Mouse (Mus musculus) hindbrain, embryonic 13.5 days (tissue): ENCODE measurements around the gene Zic2. TPM values are rescaled to one million over a fixed set of nuclear protein-coding genes. Genes with fewer than 3 reads are reported as not detected.

Experiments used
- ATAC-seq: fragments of 200-750 bp; cut with Nextera tagmentation; 2 replicates; pipeline ENCODE4 v1.8.0; 2017; ENCODE audit warnings: moderate TSS enrichment; ENCODE audit not compliant: low FRiP score
- H3K27ac ChIP-seq: fragments of 300-500 bp; sonication (generic); 2 replicates; pipeline ENCODE4 v1.5.1; 2015; ENCODE audit warnings: inconsistent platforms, mild to moderate bottlenecking, moderate library complexity
- H3K27me3 ChIP-seq: fragments of 300-500 bp; sonication (generic); 2 replicates; pipeline ENCODE4 v1.6.1; 2015; ENCODE audit warnings: mild to moderate bottlenecking, inconsistent platforms
- H3K36me3 ChIP-seq: fragments of 300-500 bp; sonication (generic); 2 replicates; pipeline ENCODE4 v1.6.1; 2015; ENCODE audit warnings: mild to moderate bottlenecking, inconsistent platforms
- H3K4me1 ChIP-seq: fragments of 300-500 bp; sonication (generic); replicated peaks from 2 replicates; pipeline ENCODE4 v1.6.1; 2015; ENCODE audit warnings: inconsistent platforms
- H3K4me2 ChIP-seq: fragments of 300-500 bp; sonication (generic); 2 replicates; pipeline ENCODE4 v1.6.1; 2015; ENCODE audit warnings: inconsistent platforms, mild to moderate bottlenecking, moderate library complexity
- H3K4me3 ChIP-seq: fragments of 300-500 bp; sonication (generic); 2 replicates; pipeline ENCODE4 v1.5.1; 2015; ENCODE audit warnings: mild to moderate bottlenecking, inconsistent platforms
- H3K9ac ChIP-seq: fragments of 300-500 bp; sonication (generic); 2 replicates; pipeline ENCODE4 v1.6.1; 2015; ENCODE audit warnings: mild to moderate bottlenecking, inconsistent platforms
- H3K9me3 ChIP-seq: fragments of 300-500 bp; sonication (generic); 2 replicates; pipeline ENCODE4 v1.6.1; 2016; ENCODE audit warnings: inconsistent platforms
- WGBS: fragments of 180-500 bp; shearing (Covaris S2); methylation state at CpG from one replicate; pipeline ENCODE4 v1.1.7; 2015; 5-methylcytosine and 5-hydroxymethylcytosine counted together
- polyA plus RNA-seq: library from polyadenylated mRNA; unstranded; fragments of >200 nt; fragmentation: Nextera tagmentation; extraction: Ambion mirVana; gene quantifications from 2 replicates; pipeline ENCODE4 v1.2.1, GENCODE M21; 2015

Zic2 gene
- 9.3 and 13.7 TPM in 2 replicates for polyA plus RNA-seq

- peak; percentile 73 for ATAC-seq
- Histone ChIP-seq H3K9me3 (no peaks in the 10 kb centered on the region), H3K4me1 (peaks cover 29% of the 10 kb centered on the region), H3K27ac (peak within 1 kb of the TSS; percentile 96), H3K4me3 (peak within 1 kb of the TSS; percentile 58), H3K9ac (peak within 1 kb of the TSS; percentile 87), H3K27me3 (peaks cover 67% of the 10 kb centered on the region), H3K36me3 (no peaks in the 10 kb centered on the region; the same call in 1 of the 2 replicates), H3K4me2 (peak within 1 kb of the TSS; percentile 56)
- under 1% methylated on average over 54 of the region's 73 CpGs for WGBS
These were observed at the start of gene Zic2 for GRCm38 (mm10) chr14:122474891-122475556. Gene Zic2, plus strand, starts transcription at chr14:122475435.

GRCm38 (mm10) chr14:122426529-122427203, 48.6 kb upstream of the Zic2 start:
- Histone ChIP-seq H3K4me3 (no peak overlapping the region), H3K27me3 (no peaks in the 10 kb centered on the region; the same call in 1 of the 2 replicates), H3K9me3 (no peaks in the 10 kb centered on the region), H3K27ac (peak overlapping the region; percentile 46), H3K4me1 (peaks cover 15% of the 10 kb centered on the region), H3K9ac (no peak overlapping the region), H3K36me3 (no peaks in the 10 kb centered on the region), H3K4me2 (no peak overlapping the region)
- ATAC-seq = peak; percentile 47
- 53% methylated on average over 10 of the region's 10 CpGs for WGBS

DNA sequence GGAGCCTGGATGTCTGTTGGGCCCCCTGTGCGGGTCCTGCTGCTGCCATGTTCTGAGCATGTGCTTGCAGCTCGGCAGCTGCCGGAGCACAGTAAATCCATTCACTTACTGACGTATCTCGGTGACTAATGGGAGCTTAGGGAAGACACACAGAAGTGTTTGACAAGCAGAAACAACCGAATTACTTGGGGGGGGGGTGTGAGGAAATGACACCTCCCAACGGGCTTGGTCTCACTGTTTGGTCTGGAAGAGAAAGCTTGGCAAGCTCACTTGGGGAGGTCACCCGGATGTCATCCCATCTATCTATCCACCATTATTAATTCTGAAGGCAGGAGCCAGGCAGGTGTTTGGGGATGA, 48.1 kb upstream of the Zic2 start:
- Histone ChIP-seq H3K9ac (no peak overlapping the region), H3K4me2 (no peak overlapping the region), H3K27me3 (no peaks in the 10 kb centered on the region; the same call in 1 of the 2 replicates), H3K36me3 (no peaks in the 10 kb centered on the region), H3K4me3 (no peak overlapping the region), H3K27ac (peak overlapping the region; percentile 45), H3K9me3 (no peaks in the 10 kb centered on the region), H3K4me1 (peaks cover 15% of the 10 kb centered on the region)
- ATAC-seq = peak; percentile 55
- 25% methylated on average over 8 of the region's 8 CpGs for WGBS

- WGBS = 49% methylated on average over 3 of the region's 3 CpGs
- H3K4me1 ChIP-seq = peaks cover 15% of the 10 kb centered on the region
- peak; percentile 47; the same call in 1 of the 2 replicates for ATAC-seq
- no peak overlapping the region for H3K9ac ChIP-seq
- H3K4me2 ChIP-seq = no peak overlapping the region
- H3K9me3 ChIP-seq = no peaks in the 10 kb centered on the region
- H3K27ac ChIP-seq = peak overlapping the region; percentile 45; the same call in 1 of the 2 replicates
- no peak overlapping the region for H3K4me3 ChIP-seq
- H3K36me3 ChIP-seq = no peaks in the 10 kb centered on the region
- H3K27me3 ChIP-seq = no peaks in the 10 kb centered on the region; the same call in 1 of the 2 replicates
These were observed 47.6 kb upstream of the Zic2 start for GRCm38 (mm10) chr14:122427654-122428053.

- H3K36me3 ChIP-seq = no peaks in the 10 kb centered on the region
- peaks cover 4% of the 10 kb centered on the region for H3K4me1 ChIP-seq
- H3K9ac ChIP-seq = no peak overlapping the region
- no peak overlapping the region for H3K27ac ChIP-seq
- H3K4me3 ChIP-seq = no peak overlapping the region
- no peak overlapping the region for H3K4me2 ChIP-seq
- ATAC-seq = no peak
- H3K9me3 ChIP-seq = no peaks in the 10 kb centered on the region
- 0 out of 2 replicates have a peak, but pooled peaks cover 6% of the 10 kb centered on the region for H3K27me3 ChIP-seq
- WGBS = 70% methylated on average over 3 of the region's 3 CpGs
These were observed 42.7 kb upstream of the Zic2 start for GRCm38 (mm10) chr14:122432558-122432957.

GRCm38 (mm10) chr14:122434039-122434438, 41.2 kb upstream of the Zic2 start:
- Histone ChIP-seq H3K4me2 (no peak overlapping the region), H3K27me3 (0 out of 2 replicates have a peak, but pooled peaks cover 6% of the 10 kb centered on the region), H3K4me1 (no peaks in the 10 kb centered on the region), H3K27ac (no peak overlapping the region), H3K9ac (no peak overlapping the region), H3K9me3 (no peaks in the 10 kb centered on the region), H3K4me3 (no peak overlapping the region), H3K36me3 (no peaks in the 10 kb centered on the region)
- 89% methylated on average over 10 of the region's 10 CpGs for WGBS
- no peak for ATAC-seq

DNA sequence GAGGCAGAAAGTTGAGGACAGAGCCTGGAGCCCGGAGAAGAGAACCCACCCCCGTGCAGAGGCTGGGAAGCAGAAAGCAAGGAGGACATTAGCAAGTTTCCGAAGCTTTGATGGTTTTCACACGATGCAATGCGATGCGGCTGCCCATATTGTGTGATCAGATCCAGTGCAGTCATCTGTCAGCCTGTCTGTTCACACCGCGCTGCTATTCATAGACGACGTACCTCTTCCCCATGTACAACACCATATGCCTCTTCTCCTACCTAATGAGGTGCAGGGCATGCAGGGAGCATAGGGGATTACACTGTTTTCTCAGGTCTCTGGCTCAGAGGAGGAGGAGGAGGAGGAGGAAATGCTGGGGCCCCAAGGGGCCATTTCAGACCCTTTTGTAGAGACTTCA, 38.4 kb upstream of the Zic2 start:
- H3K27me3 ChIP-seq = 0 out of 2 replicates have a peak, but pooled peaks cover 8% of the 10 kb centered on the region
- H3K4me3 ChIP-seq = no peak overlapping the region
- no peaks in the 10 kb centered on the region for H3K4me1 ChIP-seq
- no peak for ATAC-seq
- H3K27ac ChIP-seq = no peak overlapping the region
- no peak overlapping the region for H3K4me2 ChIP-seq
- H3K36me3 ChIP-seq = no peaks in the 10 kb centered on the region
- no peaks in the 10 kb centered on the region for H3K9me3 ChIP-seq
- WGBS = 55% methylated on average over 10 of the region's 10 CpGs
- H3K9ac ChIP-seq = no peak overlapping the region

- Histone ChIP-seq H3K27ac (peak overlapping the region; percentile 87), H3K36me3 (no peaks in the 10 kb centered on the region), H3K9ac (peak overlapping the region; percentile 70), H3K9me3 (no peaks in the 10 kb centered on the region), H3K4me2 (peak overlapping the region; percentile 65), H3K27me3 (peaks cover 87% of the 10 kb centered on the region), H3K4me1 (peaks cover 45% of the 10 kb centered on the region), H3K4me3 (peak overlapping the region; percentile 45)
- no peak for ATAC-seq
- 3% methylated on average over 29 of the region's 29 CpGs for WGBS
These were observed 25.4 kb upstream of the Zic2 start for GRCm38 (mm10) chr14:122449601-122450495.

GRCm38 (mm10) chr14:122450496-122451382, 24.5 kb upstream of the Zic2 start, which contains the start of gene Gm5089:
Gene Gm5089, minus strand, starts transcription at chr14:122451115.
- peak within 1 kb of the TSS; percentile 45 for H3K4me3 ChIP-seq
- H3K4me2 ChIP-seq = peak within 1 kb of the TSS; percentile 65
- H3K4me1 ChIP-seq = peaks cover 45% of the 10 kb centered on the region
- H3K27ac ChIP-seq = peak within 1 kb of the TSS; percentile 87
- peaks cover 89% of the 10 kb centered on the region for H3K27me3 ChIP-seq
- under 1% methylated on average over 59 of the region's 59 CpGs for WGBS
- peak within 1 kb of the TSS; percentile 70 for H3K9ac ChIP-seq
- no peaks in the 10 kb centered on the region for H3K9me3 ChIP-seq
- ATAC-seq = peak; percentile 34
- H3K36me3 ChIP-seq = no peaks in the 10 kb centered on the region

- peak overlapping the region; percentile 65 for H3K4me2 ChIP-seq
These were observed 23.6 kb upstream of the Zic2 start for GRCm38 (mm10) chr14:122451551-122452145.

More at GRCm38 (mm10) chr14:122451551-122452145, 23.6 kb upstream of the Zic2 start:
- no peak for ATAC-seq
- Histone ChIP-seq H3K36me3 (no peaks in the 10 kb centered on the region), H3K4me1 (peaks cover 45% of the 10 kb centered on the region), H3K9ac (no peak overlapping the region), H3K27ac (peak overlapping the region; percentile 87), H3K4me3 (peak overlapping the region; percentile 45), H3K27me3 (peaks cover 88% of the 10 kb centered on the region), H3K9me3 (no peaks in the 10 kb centered on the region)
- 46% methylated on average over 5 of the region's 5 CpGs for WGBS
